Mouse (Mus musculus) bone marrow macrophage, adult 2 months (primary cell): ENCODE results near the gene Il1rap.

Experiments
- CTCF ChIP-seq: IDR thresholded peaks from 2 replicates; pipeline ENCODE4 v1.5.1; 2012; ENCODE audit warnings: low read depth, mild to moderate bottlenecking, low read length, moderate library complexity
- POLR2A ChIP-seq: IDR thresholded peaks from 2 replicates; pipeline ENCODE4 v1.6.1; 2012; ENCODE audit warnings: mild to moderate bottlenecking, low read depth, low read length, borderline replicate concordance

DNA sequence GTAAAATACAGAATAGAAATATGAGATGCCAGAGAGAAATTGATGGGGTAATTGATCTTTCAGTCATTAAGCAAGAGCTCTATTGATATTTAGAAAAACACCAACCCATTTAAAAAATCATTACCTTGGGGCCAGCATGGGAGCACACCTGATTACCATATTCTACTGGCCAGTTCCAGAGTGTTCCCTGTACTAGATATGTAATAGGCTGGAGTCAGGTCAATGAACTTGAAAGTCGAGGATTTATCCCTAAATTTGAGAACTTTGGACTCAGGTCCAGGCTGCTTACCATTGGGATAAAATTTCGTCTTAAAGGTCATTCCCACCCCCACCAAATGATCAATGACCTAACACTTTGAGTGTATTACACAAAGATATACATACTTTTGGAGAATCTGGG, 125.0 kb downstream of the Il1rap start:
- TF ChIP-seq CTCF (no peak), POLR2A (no peak)
